Mouse (Mus musculus) myocyte (in vitro differentiated cells): Measurements from ENCODE around the gene Serpina10.

Experiments
- CEBPB ChIP-seq: IDR thresholded peaks from 2 replicates; pipeline ENCODE4 v1.6.1; 2011; ENCODE audit warnings: mild to moderate bottlenecking, moderate library complexity; ENCODE audit not compliant: poor library complexity, insufficient read depth, severe bottlenecking
- E2F4 ChIP-seq: IDR thresholded peaks from one replicate; pipeline ENCODE4 v1.6.1; 2011; ENCODE audit warnings: mild to moderate bottlenecking, control low read depth, moderate library complexity; ENCODE audit not compliant: insufficient read depth
- MAX ChIP-seq: IDR thresholded peaks from one replicate; pipeline ENCODE4 v1.6.1; 2011; ENCODE audit warnings: low read depth, mild to moderate bottlenecking, control low read depth
- MYOG ChIP-seq, 3 experiments: IDR thresholded peaks; one replicate each; pipeline ENCODE4 v1.6.1; 2011; ENCODE audit warnings: control low read depth in 2 of 3, low read depth in 2 of 3, mild to moderate bottlenecking in 2 of 3; ENCODE audit not compliant: insufficient read length in 2 of 3, control insufficient read depth in 1 of 3, insufficient read depth in 1 of 3
- POLR2A ChIP-seq: IDR thresholded peaks from one replicate; pipeline ENCODE4 v1.6.1; 2011; ENCODE audit warnings: low read depth, mild to moderate bottlenecking, control low read depth, moderate library complexity; ENCODE audit not compliant: insufficient read length
- POLR2AphosphoS2 ChIP-seq: IDR thresholded peaks from one replicate; pipeline ENCODE4 v1.6.1; 2011; ENCODE audit warnings: low read depth, control low read depth; ENCODE audit not compliant: insufficient read length
- TCF12 ChIP-seq: IDR thresholded peaks from one replicate; pipeline ENCODE4 v1.6.1; 2011; ENCODE audit warnings: mild to moderate bottlenecking, control low read depth; ENCODE audit not compliant: poor library complexity, insufficient read depth, severe bottlenecking
- USF1 ChIP-seq: IDR thresholded peaks from one replicate; pipeline ENCODE4 v1.6.1; 2011; ENCODE audit warnings: low read depth, mild to moderate bottlenecking, control low read depth, moderate library complexity

DNA sequence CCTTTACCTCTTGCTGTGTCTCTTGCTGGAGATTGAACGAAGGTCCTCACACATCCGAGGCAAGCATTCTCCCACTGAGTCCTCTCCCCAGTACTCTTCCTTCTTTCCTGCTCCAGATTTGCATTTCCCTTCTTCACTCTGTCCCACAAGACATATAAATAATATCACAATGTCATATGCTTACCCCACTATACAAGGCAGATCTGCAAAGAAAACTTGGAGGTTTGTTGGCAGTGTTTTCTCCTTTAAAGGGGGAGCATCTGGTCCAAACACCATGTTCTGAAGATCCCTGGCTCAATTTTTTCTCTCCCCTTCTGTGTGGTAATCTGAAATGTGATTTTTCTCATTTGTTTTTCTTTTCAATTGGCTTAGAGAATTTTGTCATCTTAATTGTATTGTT lies 3.2 kb upstream of the Serpina10 start:
- no peak for TF ChIP-seq USF1
- no peak for TF ChIP-seq POLR2A
- TF ChIP-seq TCF12, result no peak
- TF ChIP-seq MAX, result no peak
- TF ChIP-seq MYOG (IDR thresholded peaks at IDR 0.05; ENCODE audit: control insufficient read depth in 1 of 3, insufficient read depth in 1 of 3, insufficient read length in 2 of 3, low read depth in 2 of 3), result no peak
- no peak for TF ChIP-seq POLR2AphosphoS2
- TF ChIP-seq CEBPB, result no peak
- no peak for TF ChIP-seq E2F4
